Mouse (Mus musculus): Measurements from ENCODE around the gene Cep170b. TPM values are rescaled to one million over a fixed set of nuclear protein-coding genes. Genes with fewer than 3 reads are reported as not detected.

Gene Cep170b
- 10 to 100 TPM; 11.2 to 12.6 TPM for total RNA-seq (2021)
- long read RNA-seq, experiment 1, full-length matches to known transcripts, result 5 of 12 reads
- long read RNA-seq, experiment 1, partial matches to known transcripts, result 4 of 12 reads
- long read RNA-seq, experiment 1, other reads (novel, unspliced or antisense), result 3 of 12 reads
- long read RNA-seq, experiment 2, full-length matches to known transcripts, result 2 of 8 reads
- long read RNA-seq, experiment 2, partial matches to known transcripts, result 4 of 8 reads
- long read RNA-seq, experiment 2, other reads (novel, unspliced or antisense), result 2 of 8 reads

- DNase-seq, result no peak
Measured at GRCm38 (mm10) chr12:112720216-112720615, at the start of gene Cep170b. Gene Cep170b (plus strand): TSS chr12:112720455.

GRCm38 (mm10) chr12:112670718-112671393, 49.4 kb upstream of the Cep170b start:
- peak; percentile 71 for DNase-seq

- no peak for DNase-seq
Measured at GRCm38 (mm10) chr12:112671891-112672290, 48.4 kb upstream of the Cep170b start.

GRCm38 (mm10) chr12:112672744-112673575, 47.3 kb upstream of the Cep170b start:
- peak; percentile 52 for DNase-seq

- DNase-seq, result peak; percentile 69
Measured at GRCm38 (mm10) chr12:112673576-112674091, 46.6 kb upstream of the Cep170b start.

- DNase-seq, result peak; percentile 57
Measured at GRCm38 (mm10) chr12:112674132-112675011, 45.9 kb upstream of the Cep170b start, which contains the start of gene Akt1. Gene Akt1 (minus strand): TSS chr12:112674884.

GRCm38 (mm10) chr12:112675245-112676035, 44.8 kb upstream of the Cep170b start:
- DNase-seq, result peak; percentile 85

- DNase-seq, result no peak
Measured at GRCm38 (mm10) chr12:112677076-112677475, 43.2 kb upstream of the Cep170b start.

GRCm38 (mm10) chr12:112677943-112678554, 42.2 kb upstream of the Cep170b start:
- DNase-seq, result no peak

GRCm38 (mm10) chr12:112678555-112679026, 41.7 kb upstream of the Cep170b start, which contains the start of gene Zbtb42:
Gene Zbtb42 (plus strand): TSS chr12:112678828.
- peak; percentile 71 for DNase-seq

- DNase-seq, result peak; percentile 30
Measured at GRCm38 (mm10) chr12:112679027-112679996, 40.9 kb upstream of the Cep170b start.

- DNase-seq, result no peak
Measured at GRCm38 (mm10) chr12:112683351-112683750, 36.9 kb upstream of the Cep170b start.

- no peak for DNase-seq
Measured at GRCm38 (mm10) chr12:112688458-112688857, 31.8 kb upstream of the Cep170b start.

GRCm38 (mm10) chr12:112693185-112694126, 26.8 kb upstream of the Cep170b start:
- peak; percentile 97 for DNase-seq

- no peak for DNase-seq
Measured at GRCm38 (mm10) chr12:112694127-112694475, 26.2 kb upstream of the Cep170b start.

- no peak for DNase-seq
Measured at GRCm38 (mm10) chr12:112696806-112697425, 23.3 kb upstream of the Cep170b start.

GRCm38 (mm10) chr12:112700522-112700921, 19.7 kb upstream of the Cep170b start:
- DNase-seq, result peak; percentile 26

Measured in gastrocnemius, postnatal 10 days (tissue).